In the genomic region with DNA sequence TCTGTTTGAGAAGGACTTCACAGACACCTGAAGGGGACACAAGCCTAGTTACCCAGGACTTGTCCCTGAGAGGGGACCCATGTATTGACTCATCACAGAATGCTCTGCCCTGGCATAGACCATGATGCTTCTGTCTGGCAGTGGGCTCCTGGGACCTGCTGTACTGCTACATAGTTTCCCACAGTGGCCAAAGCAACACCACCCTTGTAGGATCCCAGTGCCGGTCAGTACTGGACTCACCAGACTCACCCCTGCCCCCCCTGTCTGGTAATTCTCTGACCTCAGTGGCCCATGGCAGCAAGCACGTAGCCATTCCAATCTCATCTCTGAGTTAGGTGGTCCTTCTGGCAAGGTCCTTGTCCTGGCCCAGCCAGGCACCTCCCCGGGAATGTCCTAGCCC, we compare ENCODE assay signal across 16 mouse cellular contexts. TPM values are rescaled to one million over a fixed set of nuclear protein-coding genes. Genes with fewer than 3 reads are reported as not detected.
"Had no signal": no experiment of that assay in that cellular context is flagged by ENCODE, and none has a peak within 500 bp of the region (broad histone marks: within the 10 kb centered on the region; RNA-seq: fewer than 3 reads in every experiment).

No protein-coding gene starts in this region.

- H3K27ac ChIP-seq: liver, embryonic 15.5 days; macrophage; midbrain, embryonic 12.5 days; stomach, embryonic 15.5 days had no signal

- H3K4me2 ChIP-seq: liver, embryonic 11.5 days; liver, embryonic 15.5 days; midbrain, embryonic 12.5 days; stomach, embryonic 15.5 days had no signal

- H3K36me3 ChIP-seq: liver, embryonic 15.5 days; midbrain, embryonic 12.5 days; stomach, embryonic 15.5 days had no signal

- H3K27me3 ChIP-seq: midbrain, embryonic 12.5 days; stomach, embryonic 15.5 days had no signal

- H3K4me3 ChIP-seq: liver, embryonic 15.5 days; megakaryocyte, embryonic 14.5 days; midbrain, embryonic 12.5 days; stomach, embryonic 15.5 days had no signal

- DNase-seq: right cerebral cortex, postnatal 14 days; thymus, postnatal 4 days had no signal

- H3K9ac ChIP-seq: liver, embryonic 15.5 days; midbrain, embryonic 12.5 days; stomach, embryonic 15.5 days had no signal

- H3K9me3 ChIP-seq: liver, embryonic 15.5 days; megakaryocyte, embryonic 14.5 days; midbrain, embryonic 12.5 days; stomach, embryonic 15.5 days had no signal

RNA-seq across cellular contexts. Expression of gene Iqcn, which starts 15.1 kb away (rescaled TPM):
- polyA plus RNA-seq: liver, embryonic 11.5 days; macrophage; neural tube, embryonic 14.5 days; stomach, embryonic 15.5 days had no signal

RNA-seq across cellular contexts. Expression of gene Gm3336, which starts 30.2 kb away (rescaled TPM):
- total RNA-seq: layer of hippocampus, adult 8-10 months; layer of hippocampus, postnatal 14 days; left cerebral cortex, adult 18-20 months; left cerebral cortex, postnatal 10 days; left cerebral cortex, postnatal 4 days; midbrain, postnatal 0 days had no signal
- polyA plus RNA-seq: limb, embryonic 14.5 days; macrophage; midbrain, embryonic 12.5 days; midbrain, postnatal 0 days; neural tube, embryonic 14.5 days had no signal
